Mouse (Mus musculus): ENCODE measurements around the gene Uvrag. TPM values are rescaled to one million over a fixed set of nuclear protein-coding genes. Genes with fewer than 3 reads are reported as not detected.

The Uvrag gene
- polyA plus RNA-seq, 1 experiment from 2014 or later, result 18.2 TPM

- Histone ChIP-seq H3K4me3 (ENCODE audit: low read depth, low read length) (no peak overlapping the region), H3K4me2 (ENCODE audit: low read depth, low read length) (0 out of 2 replicates have a peak overlapping the region, but pooled peaks have one; percentile 94), H3K27me3 (replicated peaks; ENCODE audit: control insufficient read depth, insufficient read depth, low read length) (peaks cover 42% of the 10 kb centered on the region), H3K4me1 (ENCODE audit: control insufficient read depth, insufficient read depth, low read length) (peaks cover 32% of the 10 kb centered on the region), H3K27ac (replicated peaks; ENCODE audit: low read depth, low read length) (no peak overlapping the region), H3K9me3 (ENCODE audit: control insufficient read depth, low read length) (no peaks in the 10 kb centered on the region), H3K9ac (ENCODE audit: low read depth, low read length) (no peak overlapping the region), H3K36me3 (ENCODE audit: control insufficient read depth, insufficient read depth, low read length) (no peaks in the 10 kb centered on the region)
- WGBS, result 46% methylated on average over 3 of the region's 3 CpGs
- ATAC-seq (ENCODE audit: low read depth), result no peak
- no peak for DNase-seq (ENCODE audit: low spot score)
Measured at GRCm38 (mm10) chr7:98840771-98841170, 300.2 kb downstream of the Uvrag start.

GRCm38 (mm10) chr7:98839312-98839711 lies 301.6 kb downstream of the Uvrag start:
- Histone ChIP-seq H3K9me3 (ENCODE audit: control insufficient read depth, low read length) (no peaks in the 10 kb centered on the region), H3K36me3 (ENCODE audit: control insufficient read depth, insufficient read depth, low read length) (no peaks in the 10 kb centered on the region), H3K4me1 (ENCODE audit: control insufficient read depth, insufficient read depth, low read length) (peaks cover 38% of the 10 kb centered on the region), H3K4me3 (ENCODE audit: low read depth, low read length) (peak overlapping the region; percentile 64), H3K27ac (replicated peaks; ENCODE audit: low read depth, low read length) (no peak overlapping the region), H3K9ac (ENCODE audit: low read depth, low read length) (peak overlapping the region; percentile 67), H3K27me3 (replicated peaks; ENCODE audit: control insufficient read depth, insufficient read depth, low read length) (peaks cover 55% of the 10 kb centered on the region), H3K4me2 (ENCODE audit: low read depth, low read length) (peak overlapping the region; percentile 94)
- ATAC-seq (ENCODE audit: low read depth) (no peak), DNase-seq (ENCODE audit: low spot score) (no peak)
- 6% methylated on average over 12 of the region's 12 CpGs for WGBS

GRCm38 (mm10) chr7:98838729-98839141 lies 302.2 kb downstream of the Uvrag start:
- H3K27ac ChIP-seq (replicated peaks; ENCODE audit: low read depth, low read length), result no peak overlapping the region

GRCm38 (mm10) chr7:98837901-98838300 lies 303.0 kb downstream of the Uvrag start:
- Histone ChIP-seq H3K4me3 (ENCODE audit: low read depth, low read length) (peak overlapping the region; percentile 64), H3K27ac (replicated peaks; ENCODE audit: low read depth, low read length) (no peak overlapping the region), H3K9ac (ENCODE audit: low read depth, low read length) (peak overlapping the region; percentile 37), H3K4me2 (ENCODE audit: low read depth, low read length) (peak overlapping the region; percentile 94), H3K9me3 (ENCODE audit: control insufficient read depth, low read length) (no peaks in the 10 kb centered on the region), H3K27me3 (replicated peaks; ENCODE audit: control insufficient read depth, insufficient read depth, low read length) (peaks cover 68% of the 10 kb centered on the region), H3K4me1 (ENCODE audit: control insufficient read depth, insufficient read depth, low read length) (peaks cover 27% of the 10 kb centered on the region), H3K36me3 (ENCODE audit: control insufficient read depth, insufficient read depth, low read length) (no peaks in the 10 kb centered on the region)
- 0% methylated on average over 11 of the region's 17 CpGs for WGBS
- peak; percentile 84 for ATAC-seq (ENCODE audit: low read depth)
- peak; percentile 92 for DNase-seq (ENCODE audit: low spot score)

More at GRCm38 (mm10) chr7:98838729-98839141, 302.2 kb downstream of the Uvrag start:
- Histone ChIP-seq H3K27me3 (replicated peaks; ENCODE audit: control insufficient read depth, insufficient read depth, low read length) (peaks cover 61% of the 10 kb centered on the region), H3K4me3 (ENCODE audit: low read depth, low read length) (peak overlapping the region; percentile 64), H3K36me3 (ENCODE audit: control insufficient read depth, insufficient read depth, low read length) (no peaks in the 10 kb centered on the region), H3K9ac (ENCODE audit: low read depth, low read length) (peak overlapping the region; percentile 67), H3K9me3 (ENCODE audit: control insufficient read depth, low read length) (no peaks in the 10 kb centered on the region), H3K4me2 (ENCODE audit: low read depth, low read length) (peak overlapping the region; percentile 94), H3K4me1 (ENCODE audit: control insufficient read depth, insufficient read depth, low read length) (peaks cover 35% of the 10 kb centered on the region)
- WGBS, result 1% methylated on average over 48 of the region's 48 CpGs
- ATAC-seq (ENCODE audit: low read depth) (peak; percentile 53), DNase-seq (ENCODE audit: low spot score) (peak; percentile 86)

DNA sequence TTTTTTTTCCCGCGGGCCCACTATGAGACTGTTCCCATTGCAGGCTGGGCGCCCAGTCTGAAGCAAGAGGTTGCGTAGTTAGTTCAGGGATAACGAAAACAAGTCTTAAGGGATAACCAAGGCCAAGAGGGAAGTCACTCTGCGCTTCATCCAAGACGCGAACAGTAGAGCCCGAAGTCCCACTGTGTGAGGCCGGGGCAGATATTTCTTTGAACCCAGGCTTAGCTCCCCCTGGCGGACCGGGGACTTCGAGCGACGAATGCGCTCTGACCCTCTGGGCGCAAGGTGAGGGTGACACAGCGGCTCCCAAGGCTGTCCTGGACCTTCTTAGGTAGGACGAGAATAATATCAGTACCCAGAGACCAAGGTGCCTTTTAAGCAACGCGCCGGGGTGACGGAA lies 304.3 kb downstream of the Uvrag start:
- DNase-seq (ENCODE audit: low spot score) (peak; percentile 62), ATAC-seq (ENCODE audit: low read depth) (no peak)
- peak overlapping the region; percentile 72 for H3K9ac ChIP-seq (ENCODE audit: low read depth, low read length)
- WGBS, result 1% methylated on average over 23 of the region's 23 CpGs
- H3K4me3 ChIP-seq (ENCODE audit: low read depth, low read length), result peak overlapping the region; percentile 64
- no peaks in the 10 kb centered on the region for H3K9me3 ChIP-seq (ENCODE audit: control insufficient read depth, low read length)
- H3K27me3 ChIP-seq (replicated peaks; ENCODE audit: control insufficient read depth, insufficient read depth, low read length), result peaks cover 71% of the 10 kb centered on the region
- peaks cover 24% of the 10 kb centered on the region for H3K4me1 ChIP-seq (ENCODE audit: control insufficient read depth, insufficient read depth, low read length)
- H3K4me2 ChIP-seq (ENCODE audit: low read depth, low read length), result peak overlapping the region; percentile 94
- no peaks in the 10 kb centered on the region for H3K36me3 ChIP-seq (ENCODE audit: control insufficient read depth, insufficient read depth, low read length)
- H3K27ac ChIP-seq (replicated peaks; ENCODE audit: low read depth, low read length), result no peak overlapping the region; the same call in 1 of the 2 replicates

DNA sequence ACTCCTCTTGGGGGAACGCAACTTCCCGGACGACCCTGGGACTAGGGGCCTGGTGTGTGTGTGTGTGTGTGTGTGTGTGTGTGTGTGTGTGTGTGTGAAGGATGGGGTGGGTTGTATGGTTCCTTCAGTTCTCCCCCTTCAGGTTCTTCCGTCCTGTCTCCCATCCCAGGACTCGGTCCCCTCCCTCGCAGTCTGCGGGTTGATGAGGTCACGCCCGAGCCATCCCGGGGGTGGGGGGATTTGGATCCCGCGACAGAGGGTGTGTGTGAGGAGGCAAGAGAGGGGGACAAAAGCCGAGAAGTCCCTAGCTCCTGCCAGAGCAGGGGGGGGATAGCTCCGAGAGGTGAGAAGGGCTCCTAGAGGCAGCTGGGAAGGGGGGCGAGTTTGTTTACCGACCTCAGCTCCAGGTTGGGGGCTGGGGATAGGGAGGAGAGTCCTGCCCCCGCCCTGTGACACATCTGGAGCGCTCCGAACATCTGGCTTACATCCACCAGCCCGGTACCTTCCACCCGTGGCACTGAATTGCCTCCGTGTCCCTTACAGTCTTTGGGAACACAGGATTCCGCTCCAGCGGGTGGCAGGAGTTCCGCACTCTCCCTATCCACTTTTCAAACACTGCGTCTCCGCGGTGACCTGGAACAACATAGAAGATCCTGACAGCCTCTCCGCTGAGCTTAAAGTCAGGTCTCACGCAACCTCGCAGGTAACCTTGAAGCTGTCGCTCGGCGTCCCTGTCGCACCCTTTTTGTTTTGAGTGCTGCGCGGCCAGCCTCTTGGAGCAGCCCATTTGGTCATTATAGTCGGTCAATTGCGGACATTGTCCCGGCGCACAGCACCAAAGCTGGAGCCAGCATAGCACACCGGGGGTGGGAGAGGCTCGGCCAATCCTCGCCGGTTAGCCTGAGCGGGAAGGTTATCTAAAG lies 305.2 kb downstream of the Uvrag start:
- H3K36me3 ChIP-seq (ENCODE audit: control insufficient read depth, insufficient read depth, low read length), result no peaks in the 10 kb centered on the region

More for the DNA sequence above, 305.2 kb downstream of the Uvrag start:
- peak overlapping the region; percentile 94 for H3K4me2 ChIP-seq (ENCODE audit: low read depth, low read length)
- ATAC-seq (ENCODE audit: low read depth) (no peak), DNase-seq (ENCODE audit: low spot score) (no peak)
- H3K9ac ChIP-seq (ENCODE audit: low read depth, low read length), result peak overlapping the region; percentile 72
- H3K4me3 ChIP-seq (ENCODE audit: low read depth, low read length), result peak overlapping the region; percentile 64
- under 1% methylated on average over 38 of the region's 46 CpGs for WGBS
- H3K27ac ChIP-seq (replicated peaks; ENCODE audit: low read depth, low read length), result no peak overlapping the region; the same call in 1 of the 2 replicates
- H3K27me3 ChIP-seq (replicated peaks; ENCODE audit: control insufficient read depth, insufficient read depth, low read length), result peaks cover 76% of the 10 kb centered on the region
- H3K9me3 ChIP-seq (ENCODE audit: control insufficient read depth, low read length), result no peaks in the 10 kb centered on the region
- peaks cover 24% of the 10 kb centered on the region for H3K4me1 ChIP-seq (ENCODE audit: control insufficient read depth, insufficient read depth, low read length)

Other genes starting within 250 kb of the Uvrag start
- 33.4 and 38.6 TPM in 2 replicates for gene Dgat2, start 41.6 kb upstream of the Uvrag start, polyA plus RNA-seq (2014; fragmentation: Nextera tagmentation; extraction: Ambion mirVana)
- 2.2 and 2.5 TPM in 2 replicates for gene Mogat2, start 97.5 kb upstream of the Uvrag start, polyA plus RNA-seq (2014; fragmentation: Nextera tagmentation; extraction: Ambion mirVana)
- gene Map6, start 126.3 kb upstream of the Uvrag start, polyA plus RNA-seq (2014; fragmentation: Nextera tagmentation; extraction: Ambion mirVana), result 9.6 and 10.2 TPM in 2 replicates
- 918 and 945 TPM in 2 replicates for gene Serpinh1, start 212.1 kb upstream of the Uvrag start, polyA plus RNA-seq (2014; fragmentation: Nextera tagmentation; extraction: Ambion mirVana)
- 15.0 and 17.5 TPM in 2 replicates for gene Gdpd5, start 240.3 kb upstream of the Uvrag start, polyA plus RNA-seq (2014; fragmentation: Nextera tagmentation; extraction: Ambion mirVana)